Mouse (Mus musculus): Measurements from ENCODE around the gene Csad.

DNA sequence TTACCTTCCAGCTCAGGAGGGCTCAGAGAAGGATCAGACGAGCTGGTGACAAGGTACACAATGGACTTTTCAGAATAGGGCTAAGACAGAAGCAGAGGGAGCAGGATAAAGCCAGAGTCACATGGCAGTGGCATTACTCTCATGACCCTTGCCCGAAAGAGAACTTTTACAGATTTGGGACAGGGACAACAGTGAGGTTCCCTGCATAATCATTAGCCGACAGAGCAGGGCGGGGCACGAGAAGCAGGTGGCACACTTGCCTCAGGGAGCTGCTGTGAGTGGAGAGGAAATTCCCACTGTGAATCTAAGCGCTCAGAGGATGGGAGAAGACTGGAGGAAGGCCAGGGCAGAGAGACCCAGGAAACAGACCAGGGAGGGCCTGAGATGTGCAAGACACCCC, 15.6 kb downstream of the Csad start:
- TF ChIP-seq POLR2A (IDR thresholded peaks at IDR 0.05; ENCODE audit: control insufficient read depth, extremely low read depth, insufficient read depth, low read length, poor library complexity), result no peak
- TF ChIP-seq CTCF (IDR thresholded peaks at IDR 0.05; ENCODE audit: borderline replicate concordance, control insufficient read depth, extremely low read depth, insufficient read depth, low read length, poor library complexity), result no peak

Measured in thymus, adult 2 months (tissue).